Mouse (Mus musculus) heart, adult 2 months (tissue): Measurements from ENCODE around the gene 1600014C23Rik.

Experiments used
- CTCF ChIP-seq: fragments of 200-600 bp; IDR thresholded peaks from 2 replicates; pipeline ENCODE4 v1.8.1; 2022; ENCODE audit warnings: antibody characterized with exemption, mild to moderate bottlenecking, moderate library complexity
- EP300 ChIP-seq: fragments of 200-500 bp; IDR thresholded peaks from 2 replicates; pipeline ENCODE4 v1.6.1; 2011; ENCODE audit warnings: low read depth, low read length, control low read depth; ENCODE audit not compliant: insufficient read depth
- POLR2A ChIP-seq: fragments of 200-500 bp; IDR thresholded peaks from 2 replicates; pipeline ENCODE4 v1.6.1; 2011; ENCODE audit warnings: mild to moderate bottlenecking, low read depth, low read length, control low read depth; ENCODE audit not compliant: insufficient read depth

GRCm38 (mm10) chr17:45711525-45711924 lies 22.1 kb downstream of the 1600014C23Rik start:
- TF ChIP-seq POLR2A = no peak
- TF ChIP-seq CTCF = no peak
- no peak for TF ChIP-seq EP300
